Mouse (Mus musculus) erythroblast, embryonic 14.5 days (primary cell): Measurements from ENCODE around the gene Mrm1. TPM values are rescaled to one million over a fixed set of nuclear protein-coding genes. Genes with fewer than 3 reads are reported as not detected.
"Not testable (repeated sequence)": the region's sequence is repeated elsewhere in the genome, so short reads cannot be mapped to it uniquely, and the experiment has no call there.

Experiments
- H3K27me3 ChIP-seq: 2 replicates; pipeline ENCODE4 v1.6.1; 2012; ENCODE audit warnings: inconsistent platforms; ENCODE audit not compliant: control insufficient read depth
- H3K36me3 ChIP-seq: 2 replicates; pipeline ENCODE4 v1.6.1; 2012; ENCODE audit warnings: mild to moderate bottlenecking, inconsistent platforms; ENCODE audit not compliant: control insufficient read depth
- H3K4me1 ChIP-seq: 2 replicates; pipeline ENCODE4 v1.6.1; 2012; ENCODE audit warnings: inconsistent platforms; ENCODE audit not compliant: control insufficient read depth
- H3K4me3 ChIP-seq: replicated peaks from 2 replicates; pipeline ENCODE3; 2012; ENCODE audit warnings: moderate library complexity, mild to moderate bottlenecking, inconsistent platforms
- H3K9me3 ChIP-seq: 2 replicates; pipeline ENCODE4 v1.6.1; 2012; ENCODE audit warnings: low read length, inconsistent platforms, mixed read lengths; ENCODE audit not compliant: control insufficient read depth
- GATA1 ChIP-seq: IDR thresholded peaks from 2 replicates; pipeline ENCODE4 v1.6.1; 2012; ENCODE audit warnings: low read length, inconsistent platforms, mixed read lengths
- TAL1 ChIP-seq: IDR thresholded peaks from 3 replicates; pipeline ENCODE4 v1.6.1; 2012; ENCODE audit warnings: low read length, inconsistent platforms, mixed read lengths
- polyA plus RNA-seq: library from polyadenylated mRNA; stranded (reverse); fragments of >175 nt; gene quantifications from 2 replicates; pipeline ENCODE4 v1.2.3, GENCODE M21; 2012

The Mrm1 gene
- 2.5 and 2.6 TPM in 2 replicates for polyA plus RNA-seq

DNA sequence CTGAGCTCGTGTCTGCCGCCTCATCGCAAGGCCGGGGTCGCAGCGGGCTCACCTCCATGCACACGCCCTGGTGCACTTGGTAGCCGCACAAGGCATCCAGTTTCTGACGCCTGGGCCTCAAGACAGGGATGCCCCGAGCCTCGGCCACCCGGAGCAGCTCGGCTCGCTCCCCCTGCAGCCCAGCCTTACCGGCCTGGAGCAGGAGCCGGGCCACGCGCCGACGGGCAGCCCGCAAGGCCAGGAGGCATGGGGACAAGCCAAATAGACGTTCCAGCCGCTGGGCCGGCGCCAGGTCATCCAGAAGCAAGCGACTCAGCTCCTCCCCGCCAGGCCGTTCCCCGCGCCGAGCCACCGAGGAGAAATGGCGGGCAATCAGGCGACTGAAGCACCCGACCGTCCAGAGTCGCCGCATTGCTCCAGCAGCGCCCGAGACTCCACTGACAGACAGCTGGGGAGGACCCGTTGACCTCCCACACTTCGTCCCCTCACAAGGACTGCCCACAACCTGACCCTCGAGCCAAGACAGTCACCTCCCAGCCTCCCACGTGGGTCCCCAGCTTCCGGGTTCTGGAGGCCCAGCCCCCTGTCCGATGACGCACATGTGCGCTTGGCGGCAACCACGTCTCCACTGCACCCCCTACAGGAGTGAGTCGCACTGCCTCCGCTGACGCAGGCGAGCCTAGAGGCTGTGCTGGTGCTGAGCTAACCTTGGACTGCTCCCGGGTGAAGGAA lies at the start of gene Mrm1:
Gene Mrm1 (minus strand): TSS at position 555 of the 732 bp plus-strand sequence.
- Histone ChIP-seq H3K9me3 (peaks cover 4% of the 10 kb centered on the region), H3K4me1 (peaks cover 83% of the 10 kb centered on the region), H3K27me3 (no peaks in the 10 kb centered on the region), H3K4me3 (peak within 1 kb of the TSS; percentile 86), H3K36me3 (peaks cover 100% of the 10 kb centered on the region)
- TF ChIP-seq TAL1 (no peak), GATA1 (no peak)

DNA sequence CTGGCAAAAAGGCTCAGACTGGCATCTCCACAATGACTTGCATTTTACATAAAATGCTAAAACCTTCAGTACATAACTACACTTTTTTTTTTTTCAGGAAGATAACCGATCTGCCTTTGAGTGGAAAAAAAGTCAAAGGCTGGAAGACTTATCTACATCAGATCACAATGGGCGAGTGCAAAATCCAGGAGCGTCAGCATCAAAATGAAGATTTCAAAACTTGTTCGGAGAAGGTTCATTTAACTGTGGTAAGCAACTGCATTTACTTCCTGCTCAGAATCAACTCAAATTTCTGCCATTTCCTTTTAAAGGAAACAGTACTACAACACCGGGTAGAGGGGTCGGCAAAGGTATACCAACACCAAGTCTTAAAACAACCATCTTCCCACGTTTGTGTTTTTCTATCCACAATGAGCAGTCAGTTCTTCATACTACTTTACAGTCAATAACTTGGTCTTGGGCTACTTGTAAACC lies 49.5 kb upstream of the Mrm1 start:
- peak; percentile 34; the same call in 1 of the 2 replicates for TF ChIP-seq GATA1
- no peak for TF ChIP-seq TAL1
- peaks cover 54% of the 10 kb centered on the region for H3K4me1 ChIP-seq
- peak overlapping the region; percentile 68 for H3K4me3 ChIP-seq
- no peaks in the 10 kb centered on the region for H3K27me3 ChIP-seq
- peaks cover 82% of the 10 kb centered on the region for H3K36me3 ChIP-seq
- no peaks in the 10 kb centered on the region for H3K9me3 ChIP-seq

DNA sequence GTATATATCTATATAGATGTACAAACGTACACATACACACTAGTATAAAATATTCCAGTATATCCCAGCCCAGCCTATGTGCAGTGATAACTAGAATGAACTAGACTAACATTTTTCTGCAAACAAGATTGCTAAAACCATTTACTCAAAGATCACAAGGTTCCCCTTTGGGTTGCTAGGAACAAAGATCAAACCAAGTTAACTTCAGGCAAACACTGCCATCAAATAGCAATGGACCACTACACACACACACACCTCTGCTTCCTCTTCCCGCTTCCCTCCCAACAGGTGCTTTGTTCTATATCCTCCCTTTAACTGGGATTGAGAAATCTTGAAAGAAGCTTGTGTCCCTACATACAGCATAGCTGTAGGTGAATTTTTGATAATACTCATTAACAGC lies 48.3 kb upstream of the Mrm1 start:
- H3K36me3 ChIP-seq: peaks cover 86% of the 10 kb centered on the region
- peak overlapping the region; percentile 68 for H3K4me3 ChIP-seq
- H3K27me3 ChIP-seq: no peaks in the 10 kb centered on the region
- H3K9me3 ChIP-seq: no peaks in the 10 kb centered on the region
- TF ChIP-seq GATA1 (no peak), TAL1 (no peak)
- peaks cover 53% of the 10 kb centered on the region for H3K4me1 ChIP-seq

DNA sequence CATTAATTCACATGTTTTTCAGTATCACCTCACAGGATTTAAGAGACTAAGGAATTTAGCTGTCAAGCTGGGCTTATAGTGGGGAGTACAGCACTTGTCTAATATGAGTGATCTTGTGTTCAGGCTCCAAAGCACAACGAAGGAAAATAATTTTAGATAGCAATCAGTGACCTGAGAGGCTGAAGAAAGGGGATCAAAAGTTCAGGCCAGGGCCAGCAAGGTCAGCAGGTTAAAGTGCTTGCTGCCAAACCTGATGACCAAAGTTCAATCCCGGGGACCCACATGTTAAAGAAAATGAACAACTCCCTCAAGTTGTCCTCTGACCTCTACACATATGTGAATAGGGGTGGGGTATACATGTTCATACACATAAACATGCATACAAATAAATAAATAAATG lies 46.0 kb upstream of the Mrm1 start:
- no peak for TF ChIP-seq GATA1
- TF ChIP-seq TAL1: no peak
- H3K9me3 ChIP-seq: no peaks in the 10 kb centered on the region
- peaks cover 54% of the 10 kb centered on the region for H3K4me1 ChIP-seq
- H3K27me3 ChIP-seq: no peaks in the 10 kb centered on the region
- H3K4me3 ChIP-seq: peak overlapping the region; percentile 68
- H3K36me3 ChIP-seq: peaks cover 95% of the 10 kb centered on the region

DNA sequence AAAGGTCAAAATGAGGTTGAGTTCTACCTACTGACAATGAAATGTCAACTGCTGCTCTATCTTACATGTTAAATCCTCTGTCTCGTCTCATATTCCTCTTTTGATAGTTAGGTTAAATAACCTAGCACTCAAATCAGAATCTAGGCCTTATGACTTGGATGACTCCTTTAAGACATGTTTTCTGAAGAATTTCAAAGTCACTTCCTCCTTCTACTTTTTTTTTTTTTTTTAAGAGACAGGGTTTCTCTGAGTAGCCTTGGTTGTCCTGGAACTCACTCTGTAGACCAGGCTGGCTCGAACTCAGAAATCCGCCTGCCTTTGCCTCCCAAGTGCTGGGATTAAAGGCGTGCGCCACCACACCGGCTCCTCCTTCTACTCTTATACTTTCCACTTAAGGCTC lies 36.0 kb upstream of the Mrm1 start:
- Histone ChIP-seq H3K36me3 (peaks cover 99% of the 10 kb centered on the region), H3K4me3 (no peak overlapping the region), H3K4me1 (peaks cover 3% of the 10 kb centered on the region; the same call in 1 of the 2 replicates), H3K27me3 (no peaks in the 10 kb centered on the region), H3K9me3 (no peaks in the 10 kb centered on the region)
- TF ChIP-seq TAL1 (no peak), GATA1 (no peak)

DNA sequence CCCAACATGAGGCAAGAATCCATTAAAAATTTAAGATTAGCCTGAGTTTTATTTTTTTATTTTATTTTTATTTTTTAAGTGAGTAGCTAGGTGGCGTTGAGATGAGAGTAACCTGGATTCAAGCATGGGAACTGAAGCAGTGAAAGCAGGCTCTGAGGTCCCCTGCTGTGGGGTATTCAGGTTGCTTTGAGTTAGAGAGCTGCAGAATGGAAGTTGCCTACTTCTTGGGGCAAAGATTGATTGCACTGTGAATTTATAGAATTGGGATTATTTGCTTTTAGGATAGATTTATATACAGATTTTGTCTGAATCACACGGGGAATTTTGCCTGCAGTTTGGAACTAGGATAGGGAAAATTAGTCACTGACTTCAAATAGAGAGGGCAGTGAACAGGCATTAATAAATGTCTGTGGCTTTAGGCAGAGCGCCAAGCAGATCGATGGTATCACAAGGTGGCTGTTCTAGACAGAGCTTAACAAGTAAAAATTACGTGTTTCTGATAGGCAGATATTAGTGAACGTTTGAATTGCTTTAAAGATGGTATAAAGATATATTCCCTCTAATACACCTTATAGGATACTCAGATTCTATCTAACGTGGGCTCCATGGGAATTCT lies 28.3 kb upstream of the Mrm1 start:
- no peak for TF ChIP-seq TAL1
- H3K4me1 ChIP-seq: peaks cover 2% of the 10 kb centered on the region
- no peaks in the 10 kb centered on the region for H3K9me3 ChIP-seq
- peaks cover 95% of the 10 kb centered on the region for H3K36me3 ChIP-seq
- no peaks in the 10 kb centered on the region for H3K27me3 ChIP-seq
- H3K4me3 ChIP-seq: no peak overlapping the region

DNA sequence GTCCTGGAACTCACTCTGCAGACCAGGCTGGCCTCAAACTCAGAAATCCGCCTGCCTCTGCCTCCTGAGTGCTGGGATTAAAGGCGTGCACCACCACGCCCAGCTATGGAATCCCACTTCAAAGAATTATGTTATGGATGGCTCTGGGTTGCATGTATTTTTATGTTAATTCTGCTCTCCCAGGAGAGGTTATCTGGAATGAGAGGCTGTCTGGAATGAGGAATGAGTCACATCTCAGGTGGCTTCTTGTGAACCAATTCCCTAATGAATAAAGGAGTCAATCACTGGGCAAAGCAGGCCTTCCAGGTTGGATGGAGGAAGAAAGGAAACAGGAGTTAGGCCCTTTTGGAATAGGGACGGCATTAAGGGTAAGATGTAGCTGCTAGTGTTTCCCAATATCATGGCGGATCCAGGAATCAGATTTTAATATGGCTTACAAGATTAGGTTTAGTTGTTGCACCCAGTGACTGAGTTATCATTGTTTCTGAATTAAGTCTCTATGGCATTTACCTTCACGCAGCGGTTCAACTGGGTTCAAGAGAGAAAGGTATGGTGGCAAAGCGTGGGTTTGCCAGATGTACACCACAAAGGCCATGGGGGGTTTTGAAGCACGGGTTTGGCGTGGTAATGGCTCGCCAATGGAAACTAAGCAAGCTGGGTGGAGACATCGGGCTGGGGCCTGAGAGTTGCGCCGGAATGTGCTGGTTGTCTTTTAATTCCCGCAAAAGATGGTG lies 27.6 kb upstream of the Mrm1 start:
- Histone ChIP-seq H3K4me1 (peaks cover 2% of the 10 kb centered on the region), H3K36me3 (peaks cover 95% of the 10 kb centered on the region), H3K4me3 (no peak overlapping the region), H3K27me3 (no peaks in the 10 kb centered on the region), H3K9me3 (no peaks in the 10 kb centered on the region)
- TF ChIP-seq TAL1: no peak
- TF ChIP-seq GATA1: no peak

DNA sequence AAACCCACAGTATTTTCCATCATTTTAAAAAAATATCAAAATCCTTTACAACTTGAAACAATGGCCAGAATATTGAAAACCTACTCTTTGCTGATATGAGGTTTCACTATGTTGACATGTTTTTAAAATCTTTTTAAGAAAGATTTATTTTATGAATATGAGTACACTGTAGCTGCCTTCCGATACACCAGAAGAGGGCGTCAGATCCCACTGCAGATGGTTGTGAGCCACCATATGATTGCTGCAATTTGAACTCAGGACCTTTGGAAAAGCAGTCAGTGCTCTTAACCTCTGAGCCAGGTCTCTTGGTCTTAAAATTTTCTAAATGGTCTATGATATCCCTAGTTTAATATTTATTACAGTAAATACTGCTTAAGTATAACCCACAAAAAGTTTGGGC lies 20.0 kb upstream of the Mrm1 start:
- Histone ChIP-seq H3K4me1 (peaks cover under 1% of the 10 kb centered on the region; the same call in 1 of the 2 replicates), H3K27me3 (no peaks in the 10 kb centered on the region), H3K4me3 (no peak overlapping the region), H3K9me3 (no peaks in the 10 kb centered on the region), H3K36me3 (peaks cover 100% of the 10 kb centered on the region)
- TF ChIP-seq GATA1 (no peak), TAL1 (no peak)

DNA sequence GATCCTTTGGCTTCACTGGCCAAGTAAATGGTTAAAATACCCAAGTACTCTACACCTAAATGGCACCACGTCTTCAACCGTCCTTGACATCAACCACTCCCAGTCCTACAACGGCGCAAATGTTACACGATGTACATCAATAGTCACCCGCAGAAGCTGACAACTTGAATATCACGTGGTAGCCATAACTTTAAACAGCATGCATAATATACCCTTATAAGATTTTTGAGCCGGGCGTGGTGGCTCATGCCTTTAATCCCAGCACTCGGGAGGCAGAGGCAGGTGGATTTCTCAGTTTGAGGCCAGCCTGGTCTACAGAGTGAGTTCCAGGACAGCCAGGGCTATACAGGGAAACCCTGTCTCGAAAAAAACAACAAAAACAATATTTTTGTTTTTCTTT lies 10.2 kb upstream of the Mrm1 start:
- not testable (repeated sequence) for H3K27me3 ChIP-seq, H3K9me3 ChIP-seq
- peaks cover 52% of the 10 kb centered on the region for H3K4me1 ChIP-seq
- H3K36me3 ChIP-seq: peaks cover 100% of the 10 kb centered on the region
- peak overlapping the region; percentile 86 for H3K4me3 ChIP-seq
